Mouse (Mus musculus): ENCODE measurements around the gene Wrap53. TPM values are rescaled to one million over a fixed set of nuclear protein-coding genes. Genes with fewer than 3 reads are reported as not detected.
"Not testable (repeated sequence)": the region's sequence is repeated elsewhere in the genome, so short reads cannot be mapped to it uniquely, and the experiment has no call there.

Wrap53 gene
- polyA plus RNA-seq, 1 experiment from 2014 or later, result 50.7 TPM

DNA sequence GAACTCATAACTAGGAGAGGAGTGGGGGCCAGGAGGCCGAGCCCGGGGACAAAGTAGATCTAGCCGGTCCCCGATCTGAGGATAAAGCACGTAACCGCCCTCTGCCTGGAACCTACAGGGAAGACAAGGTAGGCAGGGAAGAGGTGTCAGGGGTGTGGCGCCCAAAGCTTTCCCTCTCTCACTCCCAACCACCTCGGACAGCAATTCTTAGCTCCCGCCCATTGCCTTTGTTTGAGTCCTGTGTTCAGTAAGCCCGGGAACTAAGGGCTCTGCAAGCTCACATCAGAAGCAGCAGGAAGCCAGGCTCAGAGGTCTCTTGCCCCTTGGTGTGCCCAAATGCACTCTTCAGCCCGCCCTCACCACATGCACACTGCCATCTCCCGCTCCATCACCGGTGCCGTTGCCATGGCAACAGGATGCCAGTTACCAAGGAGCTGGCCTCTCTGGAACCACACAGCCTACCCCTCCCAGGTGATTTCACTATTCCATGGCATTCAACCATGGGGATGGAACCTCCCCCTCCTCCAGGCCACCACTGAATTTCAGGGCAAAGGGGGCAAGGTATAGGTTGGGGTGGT is 22.6 kb downstream of the Wrap53 start:
- H3K4me1 ChIP-seq, result peaks cover 100% of the 10 kb centered on the region
- H3K4me3 ChIP-seq, result peak overlapping the region; percentile 94
- peak overlapping the region; percentile 79 for H3K27ac ChIP-seq (replicated peaks)
- no peaks in the 10 kb centered on the region for H3K9me3 ChIP-seq (replicated peaks)
- WGBS, result 16% methylated on average over 14 of the region's 14 CpGs
- H3K36me3 ChIP-seq, result peaks cover 39% of the 10 kb centered on the region
- peaks cover 7% of the 10 kb centered on the region for H3K27me3 ChIP-seq (ENCODE audit: low read depth, poor library complexity, severe bottlenecking)
- DNase-seq (ENCODE audit: low spot score), result peak; percentile 70

DNA sequence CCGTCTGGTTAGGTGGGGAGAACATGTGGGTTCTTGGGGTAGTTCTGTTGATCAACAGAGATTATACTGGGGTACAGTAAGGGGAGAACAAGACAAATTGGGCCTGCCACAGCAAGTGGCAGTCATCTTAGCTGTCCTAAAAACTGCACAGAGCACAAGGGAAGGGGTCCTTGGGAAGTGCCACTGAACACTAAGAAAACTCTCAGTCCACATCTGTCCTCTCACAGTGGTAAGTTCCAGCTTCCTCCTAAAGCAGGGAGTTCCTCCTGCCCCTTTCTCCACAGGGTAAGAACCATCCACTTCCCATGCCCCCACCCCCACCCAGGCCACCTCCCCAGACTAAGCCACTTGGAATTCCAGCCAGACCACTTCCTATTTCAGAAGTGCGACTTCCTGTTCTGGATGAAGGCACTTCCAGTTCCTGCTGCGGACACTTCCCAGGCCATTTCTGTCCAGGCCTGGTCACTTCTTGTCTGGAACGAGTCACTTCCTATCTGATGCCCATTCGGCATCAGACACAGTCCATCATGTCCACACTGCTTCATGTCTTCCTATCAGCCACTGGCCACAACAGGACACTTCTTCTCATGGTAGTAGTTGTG is 25.4 kb downstream of the Wrap53 start:
- H3K9me3 ChIP-seq (replicated peaks), result no peaks in the 10 kb centered on the region
- DNase-seq (ENCODE audit: low spot score), result no peak
- H3K27ac ChIP-seq (replicated peaks), result peak overlapping the region; percentile 93
- H3K27me3 ChIP-seq (ENCODE audit: low read depth, poor library complexity, severe bottlenecking), result no peaks in the 10 kb centered on the region
- H3K36me3 ChIP-seq, result peaks cover 27% of the 10 kb centered on the region
- peak overlapping the region; percentile 39; the same call in 1 of the 2 replicates for H3K4me3 ChIP-seq
- H3K4me1 ChIP-seq, result peaks cover 97% of the 10 kb centered on the region
- 81% methylated on average over 5 of the region's 5 CpGs for WGBS

- H3K9me3 ChIP-seq (replicated peaks), result no peaks in the 10 kb centered on the region
- peaks cover 11% of the 10 kb centered on the region; the same call in 1 of the 2 replicates for H3K27me3 ChIP-seq (ENCODE audit: low read depth, poor library complexity, severe bottlenecking)
- H3K36me3 ChIP-seq, result peaks cover 27% of the 10 kb centered on the region
- DNase-seq (ENCODE audit: low spot score), result no peak
- peak overlapping the region; percentile 39 for H3K4me3 ChIP-seq
- peaks cover 97% of the 10 kb centered on the region for H3K4me1 ChIP-seq
- peak overlapping the region; percentile 93 for H3K27ac ChIP-seq (replicated peaks)
- WGBS, result 0% methylated on average over 2 of the region's 2 CpGs
Observed at GRCm38 (mm10) chr11:69553341-69553721, 26.7 kb downstream of the Wrap53 start.

DNA sequence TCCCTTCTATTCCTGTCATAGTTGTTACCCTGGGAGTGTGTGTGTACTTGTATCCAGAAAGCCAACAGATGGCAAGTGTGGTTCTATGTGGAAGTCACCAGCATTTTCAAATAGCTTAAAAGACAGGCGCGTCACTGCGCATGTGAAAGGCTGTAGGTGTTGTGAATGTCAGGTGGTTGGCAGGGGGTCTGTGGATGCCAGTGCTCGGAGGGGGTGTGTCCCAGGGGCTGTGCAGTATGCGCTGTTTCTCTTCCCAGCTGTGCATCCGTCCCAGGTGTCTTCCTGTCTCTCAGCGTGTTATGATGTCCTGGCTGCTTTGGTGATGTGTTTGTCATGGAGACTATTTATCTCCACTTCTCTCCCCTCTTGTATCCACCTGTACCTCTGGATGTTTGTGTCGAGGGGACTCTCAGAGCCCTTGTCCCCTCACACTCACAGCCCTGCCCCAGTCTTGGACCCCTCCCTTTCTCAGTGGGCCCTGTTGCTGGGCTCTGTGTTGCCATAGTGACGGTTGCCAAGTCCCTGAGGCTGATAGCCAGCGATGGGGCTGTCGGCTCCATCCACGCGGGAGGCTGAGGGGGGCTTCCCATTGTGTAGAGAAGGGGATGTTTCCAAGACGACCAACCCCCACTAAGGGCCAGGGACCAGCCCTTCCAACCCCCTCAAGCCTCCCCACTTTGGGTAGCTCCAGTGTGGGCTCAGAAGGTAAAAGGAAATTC is 27.3 kb downstream of the Wrap53 start:
- Histone ChIP-seq H3K36me3 (peaks cover 27% of the 10 kb centered on the region), H3K4me1 (peaks cover 97% of the 10 kb centered on the region), H3K27ac (replicated peaks) (peak overlapping the region; percentile 93), H3K27me3 (ENCODE audit: low read depth, poor library complexity, severe bottlenecking) (peaks cover 16% of the 10 kb centered on the region; the same call in 1 of the 2 replicates), H3K9me3 (replicated peaks) (no peaks in the 10 kb centered on the region), H3K4me3 (peak overlapping the region; percentile 39)
- peak; percentile 96 for DNase-seq (ENCODE audit: low spot score)
- 13% methylated on average over 14 of the region's 14 CpGs for WGBS

DNA sequence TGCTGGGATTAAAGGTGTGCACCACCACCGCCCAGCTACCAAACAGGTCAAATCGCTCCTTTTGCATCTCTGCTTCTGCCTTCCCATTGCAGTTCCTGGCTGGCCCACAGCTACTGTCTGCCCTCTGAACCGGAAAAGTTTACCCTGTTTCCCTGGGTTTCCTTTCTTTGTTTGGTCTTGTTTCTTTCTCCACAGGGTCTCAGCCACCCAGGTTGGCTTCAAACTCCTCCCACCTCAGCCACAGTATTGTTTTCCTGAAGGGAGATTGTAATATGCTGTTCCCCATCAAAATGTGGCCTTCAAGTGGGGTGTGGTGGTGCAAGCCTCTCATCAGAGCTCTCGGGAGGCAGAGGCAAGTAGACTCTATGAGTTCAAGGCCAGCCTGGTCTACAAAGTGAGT is 28.7 kb downstream of the Wrap53 start:
- H3K4me3 ChIP-seq, result no peak overlapping the region
- no peaks in the 10 kb centered on the region for H3K9me3 ChIP-seq (replicated peaks)
- peaks cover 97% of the 10 kb centered on the region for H3K4me1 ChIP-seq
- H3K36me3 ChIP-seq, result peaks cover 22% of the 10 kb centered on the region
- WGBS, result 63% methylated on average over 4 of the region's 4 CpGs
- peak overlapping the region; percentile 67 for H3K27ac ChIP-seq (replicated peaks)
- peaks cover 17% of the 10 kb centered on the region; the same call in 1 of the 2 replicates for H3K27me3 ChIP-seq (ENCODE audit: low read depth, poor library complexity, severe bottlenecking)
- DNase-seq (ENCODE audit: low spot score), result no peak

- H3K27me3 ChIP-seq (ENCODE audit: low read depth, poor library complexity, severe bottlenecking), result peaks cover 17% of the 10 kb centered on the region; the same call in 1 of the 2 replicates
- WGBS, result 50% methylated on average over 12 of the region's 12 CpGs
- H3K36me3 ChIP-seq, result peaks cover 1% of the 10 kb centered on the region
- DNase-seq (ENCODE audit: low spot score), result no peak
- H3K4me1 ChIP-seq, result peaks cover 95% of the 10 kb centered on the region
- H3K9me3 ChIP-seq (replicated peaks), result no peaks in the 10 kb centered on the region
- peak within 1 kb of the TSS; percentile 96 for H3K27ac ChIP-seq (replicated peaks)
- peak within 1 kb of the TSS; percentile 60 for H3K4me3 ChIP-seq
Observed at GRCm38 (mm10) chr11:69549060-69549656, 30.9 kb downstream of the Wrap53 start, which contains the start of gene Dnah2. Gene Dnah2 (minus strand): TSS chr11:69549110.

DNA sequence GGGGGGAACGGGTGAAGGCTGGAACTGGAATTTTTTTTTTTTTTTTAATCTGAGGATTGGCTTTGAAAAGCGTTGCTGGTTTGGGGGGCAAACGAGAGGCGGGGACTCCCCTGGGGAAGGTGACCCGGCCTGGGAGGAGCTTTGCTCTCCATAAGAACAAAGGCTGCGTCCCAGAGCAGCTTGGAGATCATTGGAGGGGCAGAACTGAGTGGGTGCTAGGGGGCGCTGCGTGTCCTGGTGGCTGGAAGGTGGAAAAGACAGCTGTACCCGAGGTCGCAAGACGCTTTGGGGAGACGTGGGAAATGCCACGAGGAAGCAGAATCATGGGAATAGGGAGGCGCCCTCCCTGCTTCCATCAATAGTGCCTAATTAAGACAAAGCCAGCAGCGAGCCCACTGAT is 33.0 kb downstream of the Wrap53 start:
- no peak for DNase-seq (ENCODE audit: low spot score)
- Histone ChIP-seq H3K27ac (replicated peaks) (peak overlapping the region; percentile 96), H3K4me1 (peaks cover 92% of the 10 kb centered on the region), H3K27me3 (ENCODE audit: low read depth, poor library complexity, severe bottlenecking) (peaks cover 17% of the 10 kb centered on the region; the same call in 1 of the 2 replicates), H3K9me3 (replicated peaks) (no peaks in the 10 kb centered on the region), H3K36me3 (no peaks in the 10 kb centered on the region), H3K4me3 (peak overlapping the region; percentile 60)
- WGBS, result 5% methylated on average over 15 of the region's 15 CpGs

GRCm38 (mm10) chr11:69546423-69547053 is 33.5 kb downstream of the Wrap53 start:
- DNase-seq (ENCODE audit: low spot score), result peak; percentile 83
- no peaks in the 10 kb centered on the region for H3K36me3 ChIP-seq
- H3K27ac ChIP-seq (replicated peaks), result peak overlapping the region; percentile 96
- no peaks in the 10 kb centered on the region for H3K9me3 ChIP-seq (replicated peaks)
- H3K27me3 ChIP-seq (ENCODE audit: low read depth, poor library complexity, severe bottlenecking), result peaks cover 17% of the 10 kb centered on the region; the same call in 1 of the 2 replicates
- H3K4me3 ChIP-seq, result peak overlapping the region; percentile 60
- WGBS, result under 1% methylated on average over 44 of the region's 44 CpGs
- H3K4me1 ChIP-seq, result peaks cover 88% of the 10 kb centered on the region

GRCm38 (mm10) chr11:69545957-69546356 is 34.1 kb downstream of the Wrap53 start:
- DNase-seq (ENCODE audit: low spot score), result no peak
- Histone ChIP-seq H3K27me3 (ENCODE audit: low read depth, poor library complexity, severe bottlenecking) (peaks cover 17% of the 10 kb centered on the region; the same call in 1 of the 2 replicates), H3K4me1 (peaks cover 83% of the 10 kb centered on the region), H3K4me3 (peak overlapping the region; percentile 60), H3K36me3 (no peaks in the 10 kb centered on the region), H3K9me3 (replicated peaks) (no peaks in the 10 kb centered on the region), H3K27ac (replicated peaks) (peak overlapping the region; percentile 96)
- WGBS, result 10% methylated on average over 7 of the region's 7 CpGs

DNA sequence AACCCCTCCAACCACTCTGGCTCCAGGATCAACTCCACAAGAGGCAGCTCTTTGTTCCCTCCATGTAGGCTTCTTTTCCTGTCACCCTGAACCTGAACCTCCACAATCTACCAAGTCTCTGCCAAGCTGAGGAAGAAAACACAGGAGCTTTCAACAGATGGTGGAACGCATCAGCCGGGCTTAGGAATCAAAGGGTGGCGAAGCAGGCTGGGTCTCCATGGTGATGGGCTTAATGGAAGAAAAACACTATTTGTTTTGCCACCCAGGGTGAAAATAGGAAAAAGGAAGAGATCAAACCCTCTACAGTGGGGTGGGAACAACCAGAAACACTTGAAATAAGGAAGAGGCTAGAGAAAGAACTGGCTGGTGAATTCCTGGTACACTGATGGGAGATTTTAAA is 36.5 kb downstream of the Wrap53 start:
- H3K27me3 ChIP-seq (ENCODE audit: low read depth, poor library complexity, severe bottlenecking), result peaks cover 8% of the 10 kb centered on the region; the same call in 1 of the 2 replicates
- H3K27ac ChIP-seq (replicated peaks), result peak overlapping the region; percentile 79
- H3K4me3 ChIP-seq, result peak overlapping the region; percentile 21
- peak; percentile 57 for DNase-seq (ENCODE audit: low spot score)
- peaks cover 60% of the 10 kb centered on the region for H3K4me1 ChIP-seq
- H3K9me3 ChIP-seq (replicated peaks), result no peaks in the 10 kb centered on the region
- WGBS, result 8% methylated on average over 3 of the region's 3 CpGs
- no peaks in the 10 kb centered on the region for H3K36me3 ChIP-seq

DNA sequence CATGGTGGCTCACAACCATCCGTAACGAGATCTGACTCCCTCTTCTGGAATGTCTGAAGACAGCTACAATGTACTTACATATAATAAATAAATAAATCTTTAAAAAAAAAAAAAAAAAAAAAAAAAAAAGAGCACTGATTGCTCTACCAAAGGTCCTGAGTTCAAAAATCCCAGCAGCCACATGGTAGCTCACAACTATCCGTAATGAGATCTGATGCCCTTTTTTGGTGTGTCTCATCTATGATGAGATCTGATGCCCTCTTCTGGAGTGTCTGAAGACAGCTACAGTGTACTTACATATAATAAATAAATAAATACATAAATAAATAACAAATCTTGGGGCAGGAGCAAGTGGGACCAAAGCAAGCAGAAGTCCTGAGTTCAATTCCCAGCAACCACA is 38.3 kb downstream of the Wrap53 start:
- WGBS, result 80% methylated on average over 2 of the region's 3 CpGs
- DNase-seq (ENCODE audit: low spot score); H3K36me3 ChIP-seq; H3K9me3 ChIP-seq (replicated peaks); H3K4me3 ChIP-seq; H3K27me3 ChIP-seq (ENCODE audit: low read depth, poor library complexity, severe bottlenecking); H3K27ac ChIP-seq (replicated peaks): not testable (repeated sequence)
- peaks cover 45% of the 10 kb centered on the region for H3K4me1 ChIP-seq

DNA sequence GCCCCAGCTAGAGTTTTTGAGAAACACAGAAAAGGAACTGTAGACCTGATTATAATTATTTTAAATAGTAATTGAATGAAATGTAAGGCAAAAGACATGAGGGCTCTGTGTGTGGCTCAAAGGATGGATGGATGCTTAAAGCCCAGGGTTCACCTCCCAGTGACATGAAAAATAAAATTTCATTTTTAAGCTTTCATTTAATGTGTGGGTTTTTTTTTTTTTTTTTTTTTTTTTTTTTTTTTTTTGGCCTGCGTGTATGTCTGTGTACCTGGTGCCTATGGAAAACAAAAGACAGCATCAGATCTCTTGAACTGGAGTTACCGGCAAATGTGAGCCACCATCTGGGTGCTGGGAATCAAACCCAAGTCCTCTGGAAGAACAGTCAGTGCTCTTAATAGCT is 39.4 kb downstream of the Wrap53 start:
- Histone ChIP-seq H3K4me3 (no peak overlapping the region), H3K4me1 (peaks cover 35% of the 10 kb centered on the region), H3K27ac (replicated peaks) (no peak overlapping the region), H3K9me3 (replicated peaks) (no peaks in the 10 kb centered on the region), H3K27me3 (ENCODE audit: low read depth, poor library complexity, severe bottlenecking) (no peaks in the 10 kb centered on the region), H3K36me3 (no peaks in the 10 kb centered on the region)
- DNase-seq (ENCODE audit: low spot score), result no peak
- WGBS, result 90% methylated on average over 2 of the region's 2 CpGs
